ENCODE assay signal across 25 mouse cellular contexts in genomic region chr16:25807116-25807515, GRCm38 (mm10).
DNase-seq lines count a peak whose midpoint lies in the region; ATAC-seq lines count a peak whose summit lies in the region.
"Had no signal": no experiment of that assay in that cellular context is flagged by ENCODE, and none has a peak within 500 bp of the region (broad histone marks: within the 10 kb centered on the region; RNA-seq: fewer than 3 reads in every experiment).

No protein-coding gene starts in this region.

- no peak overlapping the region for H3K27ac ChIP-seq in heart, embryonic 11.5 days (ENCODE audit: low read depth, low read length)
- H3K27ac ChIP-seq: embryonic facial prominence, embryonic 10.5 days; forebrain, embryonic 13.5 days; heart, embryonic 13.5 days; hindbrain, embryonic 12.5 days had no signal

- H3K27me3 ChIP-seq in heart, embryonic 11.5 days (ENCODE audit: control insufficient read depth, insufficient read depth, low read length): no peaks in the 10 kb centered on the region
- H3K27me3 ChIP-seq: heart, embryonic 13.5 days; hindbrain, embryonic 12.5 days had no signal

- H3K4me1 ChIP-seq in heart, embryonic 11.5 days (ENCODE audit: control insufficient read depth, insufficient read depth, low read length): no peaks in the 10 kb centered on the region
- H3K4me1 ChIP-seq: forebrain, embryonic 13.5 days; hindbrain, embryonic 12.5 days had no signal

- DNase-seq in heart, adult 8-10 months (ENCODE audit: low spot score): peak; percentile 24
- DNase-seq in lung, postnatal 25 days (ENCODE audit: low spot score): peak; percentile 11
- DNase-seq in lung, postnatal 14 days: no peak
- DNase-seq in NIH3T3 (ENCODE audit: low read depth): peak; percentile 9
- peak; percentile 81 for DNase-seq in skeletal muscle tissue, adult 2 months (ENCODE audit: low read depth, low spot score)
- DNase-seq in frontal cortex, postnatal 25 days (ENCODE audit: low spot score in 2 of 2): no peak
- DNase-seq: adrenal gland, adult 8-10 months; adrenal gland, postnatal 36 days; B cell, adult 2 months; cerebellum, adult 2 months; cerebellum, postnatal 10 days; forebrain, postnatal 0 days; gastrocnemius, postnatal 14 days; heart, postnatal 4 days had no signal

- H3K9ac ChIP-seq in heart, embryonic 11.5 days (ENCODE audit: low read depth, low read length): no peak overlapping the region
- H3K9ac ChIP-seq: forebrain, embryonic 13.5 days; forebrain, postnatal 0 days; heart, embryonic 13.5 days; hindbrain, embryonic 12.5 days had no signal

- no peak overlapping the region for H3K4me2 ChIP-seq in heart, embryonic 11.5 days
- H3K4me2 ChIP-seq: forebrain, embryonic 13.5 days; heart, embryonic 13.5 days; hindbrain, embryonic 12.5 days had no signal

- no peaks in the 10 kb centered on the region for H3K36me3 ChIP-seq in heart, embryonic 11.5 days (ENCODE audit: control insufficient read depth, insufficient read depth, low read length)
- H3K36me3 ChIP-seq: embryonic facial prominence, embryonic 10.5 days; G1E; heart, embryonic 13.5 days; hindbrain, embryonic 12.5 days had no signal

- H3K4me3 ChIP-seq in heart, embryonic 11.5 days (ENCODE audit: low read depth, low read length): no peak overlapping the region
- H3K4me3 ChIP-seq: embryonic facial prominence, embryonic 10.5 days; forebrain, embryonic 13.5 days; heart, embryonic 13.5 days; hindbrain, embryonic 12.5 days had no signal

- no peak for ATAC-seq in heart, embryonic 11.5 days (replicated peaks; ENCODE audit: insufficient number of reproducible peaks, low FRiP score, low TSS enrichment)
- ATAC-seq: CD4-positive, CD25-positive, alpha-beta regulatory T cell, adult 4 months; forebrain, embryonic 13.5 days; forebrain, postnatal 0 days; hindbrain, embryonic 16.5 days; inflammation-experienced regulatory T-cells, adult 6 months; intestine, postnatal 0 days; Patski had no signal

- no peaks in the 10 kb centered on the region for H3K9me3 ChIP-seq in heart, embryonic 11.5 days (replicated peaks; ENCODE audit: control insufficient read depth, low read length)
- H3K9me3 ChIP-seq: embryonic facial prominence, embryonic 10.5 days; forebrain, embryonic 13.5 days; heart, embryonic 13.5 days; hindbrain, embryonic 12.5 days had no signal

Comparison
In these comparisons a context has a peak if more than half of its experiments do, and no peak if none do; other contexts are left out.
1. DNase-seq: peak in heart, adult 8-10 months (single experiment), lung, postnatal 25 days (single experiment), NIH3T3 (single experiment) and skeletal muscle tissue, adult 2 months (single experiment); none in lung, postnatal 14 days (single experiment) and frontal cortex, postnatal 25 days (0 of 2).